Mouse (Mus musculus) MEL (cell line): ENCODE results near the gene Cd99l2. TPM values are rescaled to one million over a fixed set of nuclear protein-coding genes. Genes with fewer than 3 reads are reported as not detected.

Source experiments
- DNase-seq: peaks from one replicate; pipeline ENCODE4 v3.0.0; 2011; ENCODE audit warnings: low read depth, low spot score
- H3K27ac ChIP-seq: 2 replicates; pipeline ENCODE4 v1.5.1; 2012; ENCODE audit warnings: low read depth, mild to moderate bottlenecking, control low read depth, low read length, moderate library complexity; ENCODE audit not compliant: control insufficient read depth
- H3K27me3 ChIP-seq, 2 experiments: fragments of 150-350 bp in 1 of 2; sonication (generic) in 1 of 2; 2 replicates each; pipeline ENCODE4 v1.6.1; 2012; ENCODE audit warnings: low read length in 2 of 2, mild to moderate bottlenecking in 2 of 2, improper control_type of control experiment in 1 of 2, moderate library complexity in 1 of 2; ENCODE audit not compliant: insufficient read depth in 2 of 2, control insufficient read depth in 1 of 2
- H3K36me3 ChIP-seq, 2 experiments: 2 replicates each; pipeline ENCODE4 v1.6.1; 2012 to 2014; ENCODE audit warnings: low read length in 2 of 2, improper control_type of control experiment in 1 of 2, inconsistent platforms in 1 of 2, mild to moderate bottlenecking in 1 of 2; ENCODE audit not compliant: insufficient read depth in 2 of 2, control insufficient read depth in 1 of 2
- H3K4me1 ChIP-seq, 2 experiments: fragments of 150-350 bp in 1 of 2; sonication (generic) in 1 of 2; 2 replicates each; pipeline ENCODE4 v1.6.1; 2012; ENCODE audit warnings: low read length in 2 of 2, improper control_type of control experiment in 1 of 2, mild to moderate bottlenecking in 1 of 2; ENCODE audit not compliant: insufficient read depth in 2 of 2, control insufficient read depth in 1 of 2
- H3K4me3 ChIP-seq, 2 experiments: fragments of 150-350 bp in 1 of 2; sonication (generic) in 1 of 2; 2 replicates each; pipeline ENCODE4 v1.5.1; 2012; ENCODE audit warnings: low read depth in 2 of 2, low read length in 2 of 2, mild to moderate bottlenecking in 2 of 2, moderate library complexity in 2 of 2, control low read depth in 1 of 2, improper control_type of control experiment in 1 of 2; ENCODE audit not compliant: control insufficient read depth in 1 of 2, insufficient read depth in 1 of 2
- H3K79me2 ChIP-seq: 2 replicates; pipeline ENCODE4 v1.6.1; 2012; ENCODE audit warnings: mild to moderate bottlenecking, low read length, moderate library complexity; ENCODE audit not compliant: control insufficient read depth, poor library complexity, insufficient read depth
- H3K9ac ChIP-seq: 2 replicates; pipeline ENCODE4 v1.6.1; 2012; ENCODE audit warnings: low read depth, mild to moderate bottlenecking, control low read depth, low read length, moderate library complexity; ENCODE audit not compliant: control insufficient read depth, poor library complexity, severe bottlenecking
- H3K9me3 ChIP-seq: fragments of 150-350 bp; sonication (generic); replicated peaks from 2 replicates; pipeline ENCODE4 v1.6.1; 2012; ENCODE audit warnings: mild to moderate bottlenecking, low read length, improper control_type of control experiment, moderate library complexity; ENCODE audit not compliant: insufficient read depth
- BHLHE40 ChIP-seq: IDR thresholded peaks from 2 replicates; pipeline ENCODE4 v1.6.1; 2012; ENCODE audit warnings: low read depth, mild to moderate bottlenecking, inconsistent platforms, low read length, improper control_type of control experiment, borderline replicate concordance
- E2F4 ChIP-seq: IDR thresholded peaks from 2 replicates; pipeline ENCODE4 v1.6.1; 2011; ENCODE audit warnings: low read depth, low read length, improper control_type of control experiment, borderline replicate concordance
- EP300 ChIP-seq, 2 experiments: IDR thresholded peaks; 2 replicates each; pipeline ENCODE4 v1.6.1; 2011; ENCODE audit warnings: improper control_type of control experiment in 2 of 2, low read length in 2 of 2, low read depth in 1 of 2, mild to moderate bottlenecking in 1 of 2
- ETS1 ChIP-seq: IDR thresholded peaks from 2 replicates; pipeline ENCODE4 v1.6.1; 2012; ENCODE audit warnings: low read depth, mild to moderate bottlenecking, inconsistent platforms, low read length, improper control_type of control experiment, moderate library complexity
- GABPA ChIP-seq: IDR thresholded peaks from 2 replicates; pipeline ENCODE4 v1.6.1; 2012; ENCODE audit warnings: low read depth, mild to moderate bottlenecking, inconsistent platforms, low read length, improper control_type of control experiment, moderate library complexity
- GATA1 ChIP-seq: IDR thresholded peaks from 2 replicates; pipeline ENCODE4 v1.6.1; 2011; ENCODE audit warnings: low read depth, low read length, improper control_type of control experiment
- HCFC1 ChIP-seq: IDR thresholded peaks from 2 replicates; pipeline ENCODE4 v1.6.1; 2012; ENCODE audit warnings: low read depth, mild to moderate bottlenecking, inconsistent platforms, low read length, improper control_type of control experiment, moderate library complexity
- MAFK ChIP-seq: IDR thresholded peaks from 2 replicates; pipeline ENCODE4 v1.6.1; 2011; ENCODE audit warnings: low read depth, mild to moderate bottlenecking, low read length, improper control_type of control experiment, borderline replicate concordance
- MAX ChIP-seq: IDR thresholded peaks from 2 replicates; pipeline ENCODE4 v1.6.1; 2011; ENCODE audit warnings: low read length, improper control_type of control experiment
- MXI1 ChIP-seq: IDR thresholded peaks from 2 replicates; pipeline ENCODE4 v1.6.1; 2011; ENCODE audit warnings: mild to moderate bottlenecking, low read depth, low read length, improper control_type of control experiment
- MYC ChIP-seq: IDR thresholded peaks from 2 replicates; pipeline ENCODE4 v1.6.1; 2011; ENCODE audit warnings: low read depth, mild to moderate bottlenecking, low read length, improper control_type of control experiment, moderate library complexity
- NELFE ChIP-seq: IDR thresholded peaks from 2 replicates; pipeline ENCODE4 v1.6.1; 2011; ENCODE audit warnings: low read depth, low read length, improper control_type of control experiment
- NRF1 ChIP-seq: IDR thresholded peaks from 2 replicates; pipeline ENCODE4 v1.6.1; 2014; ENCODE audit warnings: low read depth, mild to moderate bottlenecking, inconsistent platforms, low read length, improper control_type of control experiment, moderate library complexity; ENCODE audit not compliant: poor library complexity, insufficient read depth, severe bottlenecking
- POLR2A ChIP-seq, 2 experiments: IDR thresholded peaks; 2 replicates each; pipeline ENCODE4 v1.6.1; 2011 to 2012; ENCODE audit warnings: low read length in 2 of 2, mild to moderate bottlenecking in 2 of 2, control low read depth in 1 of 2, improper control_type of control experiment in 1 of 2, low read depth in 1 of 2, moderate library complexity in 1 of 2; ENCODE audit not compliant: control insufficient read depth in 1 of 2, insufficient read depth in 1 of 2, poor library complexity in 1 of 2
- POLR2AphosphoS2 ChIP-seq: IDR thresholded peaks from 2 replicates; pipeline ENCODE4 v1.6.1; 2011; ENCODE audit warnings: low read length, improper control_type of control experiment
- POLR2AphosphoS5 ChIP-seq: IDR thresholded peaks from 2 replicates; pipeline ENCODE4 v1.6.1; 2012; ENCODE audit warnings: low read depth, borderline replicate concordance, mild to moderate bottlenecking, inconsistent platforms, low read length, moderate library complexity, mixed read lengths
- RCOR1 ChIP-seq: IDR thresholded peaks from 2 replicates; pipeline ENCODE4 v1.6.1; 2012; ENCODE audit warnings: low read depth, mild to moderate bottlenecking, inconsistent platforms, low read length, improper control_type of control experiment
- SIN3A ChIP-seq: IDR thresholded peaks from 2 replicates; pipeline ENCODE4 v1.6.1; 2012; ENCODE audit warnings: low read length, improper control_type of control experiment, inconsistent platforms
- TCF12 ChIP-seq: IDR thresholded peaks from 2 replicates; pipeline ENCODE4 v1.6.1; 2014; ENCODE audit warnings: low read depth, mild to moderate bottlenecking, inconsistent platforms, low read length, improper control_type of control experiment, moderate library complexity
- ZMIZ1 ChIP-seq: IDR thresholded peaks from 2 replicates; pipeline ENCODE4 v1.6.1; 2012; ENCODE audit warnings: low read depth, mild to moderate bottlenecking, inconsistent platforms, low read length, improper control_type of control experiment, moderate library complexity
- ZNF384 ChIP-seq: IDR thresholded peaks from 2 replicates; pipeline ENCODE4 v1.6.1; 2012; ENCODE audit warnings: low read depth, mild to moderate bottlenecking, inconsistent platforms, low read length, improper control_type of control experiment
- polyA plus RNA-seq, 2 experiments: library from polyadenylated mRNA; stranded (reverse) in 1 of 2; unstranded in 1 of 2; fragments of >175 nt in 1 of 2; fragments of >200 nt in 1 of 2; gene quantifications; 2 replicates each; pipeline versions ENCODE4 v1.2.1 to v1.2.4; 2012; ENCODE audit warnings: low replicate concordance in 2 of 2, low read depth in 1 of 2; ENCODE audit not compliant: insufficient read length in 2 of 2, insufficient read depth in 1 of 2, missing spikeins in 1 of 2
- total RNA-seq: library from RNA; depleted of rRNA; stranded (reverse); fragments of 300-350 nt; gene quantifications from 2 replicates; pipeline ENCODE4 v1.2.3, GENCODE M21; 2012

The Cd99l2 gene
- total and polyA plus RNA-seq, 3 experiments, result 7.9 to 12.0 TPM; not detected in 1

DNA sequence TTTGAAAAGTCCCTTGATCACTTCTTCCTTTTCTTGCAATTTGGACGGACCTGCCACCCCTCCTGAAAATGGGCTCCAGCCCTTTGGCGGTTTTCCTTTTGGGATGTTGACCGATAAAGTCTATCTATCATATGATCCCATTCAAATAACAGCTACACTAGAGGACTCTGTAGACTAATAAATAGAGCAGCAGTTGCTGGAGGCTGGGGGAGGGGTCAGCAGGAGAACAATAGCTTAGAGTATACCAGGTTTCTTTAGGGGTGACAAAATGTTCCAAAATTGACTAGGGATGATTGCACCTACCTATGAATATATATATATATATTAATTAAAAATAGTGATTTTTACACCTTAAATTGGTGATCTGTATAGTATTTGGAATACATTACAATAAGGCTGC, 35.5 kb upstream of the Cd99l2 start:
- no peak for TF ChIP-seq POLR2AphosphoS2
- no peak for TF ChIP-seq MYC
- no peak for TF ChIP-seq MXI1
- TF ChIP-seq GABPA, result no peak
- no peak for TF ChIP-seq POLR2AphosphoS5
- no peak for TF ChIP-seq EP300 (IDR thresholded peaks at IDR 0.05; ENCODE audit: low read depth in 1 of 2, low read length in 2 of 2)
- no peak for TF ChIP-seq ZMIZ1
- H3K27me3 ChIP-seq, result no peaks in the 10 kb centered on the region
- no peak for DNase-seq
- no peak overlapping the region for H3K9ac ChIP-seq
- H3K79me2 ChIP-seq, result no peaks in the 10 kb centered on the region
- H3K36me3 ChIP-seq, result peaks cover 0 to 24% of the 10 kb centered on the region in 2 experiments; a peak in 2 of 4 replicates
- no peak overlapping the region for H3K4me3 ChIP-seq
- H3K27ac ChIP-seq, result no peak overlapping the region
- H3K4me1 ChIP-seq, result peaks cover 10 to 18% of the 10 kb centered on the region in 2 experiments
- no peaks in the 10 kb centered on the region for H3K9me3 ChIP-seq

DNA sequence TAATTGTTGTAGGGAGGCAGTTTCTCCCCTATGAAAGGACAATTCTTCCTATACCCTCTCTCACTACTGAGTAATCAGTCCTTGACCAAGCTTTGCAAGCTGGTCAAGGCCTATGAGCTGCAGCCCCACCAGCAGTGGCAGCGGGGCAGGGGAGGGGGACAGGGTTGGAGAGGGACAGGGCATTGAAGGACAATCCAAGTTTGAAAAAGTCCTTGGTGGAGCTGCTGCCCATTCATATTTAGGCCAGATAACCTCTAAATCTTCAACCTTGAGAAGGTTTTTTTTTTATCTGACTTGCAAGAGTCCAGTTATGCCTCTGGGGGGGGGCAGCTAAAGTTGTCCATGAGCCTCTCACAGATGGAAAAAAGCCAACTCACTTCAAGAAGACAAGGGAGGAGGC, 34.8 kb upstream of the Cd99l2 start:
- H3K4me3 ChIP-seq, result no peak overlapping the region
- H3K9ac ChIP-seq, result no peak overlapping the region
- DNase-seq, result no peak
- H3K27me3 ChIP-seq, result no peaks in the 10 kb centered on the region
- peaks cover 10 to 18% of the 10 kb centered on the region in 2 experiments for H3K4me1 ChIP-seq
- H3K36me3 ChIP-seq, result peaks cover 0 to 24% of the 10 kb centered on the region in 2 experiments; a peak in 2 of 4 replicates
- TF ChIP-seq POLR2AphosphoS5 (no peak), E2F4 (no peak), POLR2AphosphoS2 (no peak), POLR2A (IDR thresholded peaks at IDR 0.05; ENCODE audit: control insufficient read depth in 1 of 2, insufficient read depth in 1 of 2, low read depth in 1 of 2, low read length in 2 of 2, poor library complexity in 1 of 2) (no peak), ETS1 (no peak), NELFE (no peak)
- TF ChIP-seq, all 39 proteins: peak for 0
- Histone ChIP-seq H3K79me2 (no peaks in the 10 kb centered on the region), H3K27ac (no peak overlapping the region), H3K9me3 (no peaks in the 10 kb centered on the region)

DNA sequence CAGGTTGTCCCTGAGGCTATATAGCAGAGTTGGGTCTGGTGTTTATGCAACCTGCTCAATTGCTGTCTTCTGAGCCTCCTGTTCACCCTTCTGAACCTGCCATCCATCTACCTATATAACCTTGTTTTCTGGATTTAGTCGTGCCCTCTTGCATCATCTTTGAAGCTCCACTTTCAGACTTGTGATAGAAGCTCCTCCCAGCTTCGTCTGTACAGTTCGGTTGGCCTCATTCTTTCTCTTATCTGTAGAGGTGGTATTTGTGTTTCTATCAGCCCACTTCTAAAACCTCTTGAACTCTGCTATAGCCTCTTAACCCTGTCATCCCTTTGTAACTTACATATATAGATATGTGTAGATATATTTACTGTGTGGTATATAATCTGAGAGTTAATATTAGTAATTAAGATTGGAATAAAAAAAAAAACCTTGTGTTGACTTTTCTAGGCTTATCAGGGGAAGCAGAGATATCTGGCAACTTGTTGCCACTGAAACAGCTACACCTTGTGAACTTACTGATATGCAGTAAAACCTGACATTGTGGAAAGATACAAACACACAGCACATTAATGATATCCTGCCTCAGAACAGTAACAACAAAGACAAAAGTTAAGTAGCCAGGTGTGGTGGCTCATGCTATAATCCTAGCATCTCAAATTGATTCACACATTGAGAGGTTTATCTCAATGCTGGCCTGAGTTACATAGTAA, 33.1 kb upstream of the Cd99l2 start:
- no peaks in the 10 kb centered on the region for H3K9me3 ChIP-seq
- peak overlapping the region; percentile 57 for H3K27ac ChIP-seq
- no peaks in the 10 kb centered on the region for H3K27me3 ChIP-seq
- H3K79me2 ChIP-seq, result no peaks in the 10 kb centered on the region
- TF ChIP-seq GATA1 (peak; percentile 63), EP300 (IDR thresholded peaks at IDR 0.05; ENCODE audit: low read depth in 1 of 2, low read length in 2 of 2) (peak; percentile 31 to 54; a peak in 2 of 4 replicates), RCOR1 (peak; percentile 12; the same call in 1 of the 2 replicates), TCF12 (peak; percentile 79), MAX (no peak), NRF1 (no peak), MAFK (no peak), SIN3A (0 out of 2 replicates have a peak, but pooled peaks have one; percentile 30), HCFC1 (no peak), BHLHE40 (0 out of 2 replicates have a peak, but pooled peaks have one; percentile 18), ZNF384 (peak; percentile 79)
- TF ChIP-seq, all 39 proteins: peak for 7
- Histone ChIP-seq H3K9ac (0 out of 2 replicates have a peak overlapping the region, but pooled peaks have one; percentile 1), H3K4me1 (peaks cover 10 to 20% of the 10 kb centered on the region in 2 experiments), H3K36me3 (peaks cover 0 to 28% of the 10 kb centered on the region in 2 experiments; a peak in 2 of 4 replicates), H3K4me3 (peak overlapping the region; percentile 4 to 34; a peak in 1 of 4 replicates)
- DNase-seq, result peak; percentile 49
